Mouse (Mus musculus): ENCODE measurements around the gene Defb20.

DNA sequence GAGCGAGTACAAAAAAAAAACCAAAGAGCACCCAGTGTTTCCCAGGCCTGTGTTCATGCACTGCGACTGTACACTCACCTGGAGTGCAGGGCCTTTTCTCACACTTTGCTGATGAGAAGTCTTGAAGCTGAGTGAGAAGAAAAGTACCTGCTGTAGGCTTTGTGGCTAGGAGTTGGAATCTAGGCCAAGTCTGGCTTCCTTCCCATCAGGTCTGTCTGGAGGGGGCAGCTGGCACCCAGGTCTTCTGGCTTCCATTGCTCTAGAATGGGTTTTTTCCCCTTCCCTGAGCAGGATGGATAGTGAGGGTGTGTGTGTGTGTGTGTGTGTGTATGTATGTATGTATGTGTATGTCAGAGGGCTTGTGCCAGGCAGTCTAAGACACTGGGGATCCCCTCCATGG is 37.0 kb upstream of the Defb20 start:
- TF ChIP-seq CTCF (IDR thresholded peaks at IDR 0.05; ENCODE audit: low read depth) (no peak), EP300 (IDR thresholded peaks at IDR 0.05; ENCODE audit: low read depth) (no peak)

Data from liver, embryonic 14.5 days (tissue).